Comparison of ENCODE assay signal across 8 mouse cellular contexts in the genomic region with DNA sequence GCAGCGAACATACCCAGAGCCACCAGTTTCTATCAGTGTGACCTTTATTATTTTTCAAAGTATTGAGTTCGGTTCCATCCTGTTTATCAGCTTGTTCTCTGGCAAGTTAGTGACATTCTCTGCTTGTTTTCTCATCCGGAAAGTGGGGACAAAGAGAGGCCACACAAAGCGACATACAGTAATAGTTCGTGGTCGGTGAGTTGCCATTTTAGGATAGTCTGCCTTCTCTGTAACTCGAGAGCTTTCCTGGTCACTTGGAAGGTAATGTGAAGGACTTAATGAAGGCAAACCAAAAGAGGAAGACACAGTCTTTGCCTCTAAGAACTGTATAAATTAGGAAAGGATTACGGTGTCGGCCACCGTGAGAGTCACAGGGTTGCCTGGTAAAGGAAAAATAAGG.
DNase-seq lines count a peak whose midpoint lies in the region; ATAC-seq and TF ChIP-seq lines count a peak whose summit lies in the region.

No protein-coding gene starts in this region.

- 14% methylated on average over 10 of the region's 10 CpGs for WGBS in forebrain, embryonic 10.5 days
- WGBS in limb, embryonic 12.5 days, result 19% methylated on average over 10 of the region's 10 CpGs
- 8% methylated on average over 10 of the region's 10 CpGs for WGBS in olfactory bulb, adult 2 months

- H3K9ac ChIP-seq in limb, embryonic 12.5 days (replicated peaks), result peak overlapping the region; percentile 73

- H3K4me1 ChIP-seq in forebrain, embryonic 10.5 days, result peaks cover 34% of the 10 kb centered on the region
- H3K4me1 ChIP-seq in limb, embryonic 12.5 days (replicated peaks), result peaks cover 8% of the 10 kb centered on the region; the same call in 1 of the 2 replicates
- peaks cover 3% of the 10 kb centered on the region for H3K4me1 ChIP-seq in olfactory bulb, adult 2 months (ENCODE audit: control insufficient read depth, insufficient read depth, low read length)

- peak overlapping the region; percentile 83 for H3K4me3 ChIP-seq in forebrain, embryonic 10.5 days
- H3K4me3 ChIP-seq in limb, embryonic 12.5 days (replicated peaks), result peak overlapping the region; percentile 95
- H3K4me3 ChIP-seq in olfactory bulb, adult 2 months (ENCODE audit: insufficient read depth, low read depth, low read length), result peak overlapping the region; percentile 73

- peak; percentile 24 for DNase-seq in 3134 (ENCODE audit: extremely low read depth, insufficient read length, low spot score)
- peak; percentile 66 for DNase-seq in 416B (ENCODE audit: low read depth)
- DNase-seq in forebrain, embryonic 10.5 days (ENCODE audit: extremely low spot score, low spot score), result no peak
- DNase-seq in thymus, adult 18-20 months, result no peak
- DNase-seq in gastrocnemius, postnatal 14 days, result no peak

- peak overlapping the region; percentile 82; the same call in 1 of the 2 replicates for H3K27ac ChIP-seq in forebrain, embryonic 10.5 days
- no peak overlapping the region for H3K27ac ChIP-seq in limb, embryonic 12.5 days
- no peak overlapping the region for H3K27ac ChIP-seq in olfactory bulb, adult 2 months (ENCODE audit: insufficient read depth, low read depth, low read length)

- peak overlapping the region; percentile 86 for H3K4me2 ChIP-seq in limb, embryonic 12.5 days

- intact Hi-C loops in gastrocnemius, postnatal 14 days (cut with DNase I; ENCODE audit: low total_unique reads), result no loop called here

- TF ChIP-seq CTCF in olfactory bulb, adult 2 months (IDR thresholded peaks at IDR 0.05; ENCODE audit: insufficient read depth, low read depth, low read length), result no peak

- peaks cover 15% of the 10 kb centered on the region; the same call in 1 of the 2 replicates for H3K27me3 ChIP-seq in forebrain, embryonic 10.5 days (ENCODE audit: poor library complexity, severe bottlenecking)
- peaks cover 19% of the 10 kb centered on the region for H3K27me3 ChIP-seq in limb, embryonic 12.5 days

- TF ChIP-seq POLR2A in olfactory bulb, adult 2 months (IDR thresholded peaks at IDR 0.05; ENCODE audit: insufficient read depth, low read depth, low read length), result no peak

- H3K9me3 ChIP-seq in forebrain, embryonic 10.5 days, result no peaks in the 10 kb centered on the region
- no peaks in the 10 kb centered on the region for H3K9me3 ChIP-seq in limb, embryonic 12.5 days

- peaks cover 10% of the 10 kb centered on the region for H3K36me3 ChIP-seq in forebrain, embryonic 10.5 days (replicated peaks)
- no peaks in the 10 kb centered on the region for H3K36me3 ChIP-seq in limb, embryonic 12.5 days

- no peak for ATAC-seq in limb, embryonic 12.5 days (ENCODE audit: insufficient number of reproducible peaks, insufficient read depth, low FRiP score, low TSS enrichment, low read depth)
- ATAC-seq in frontal cortex, adult (ENCODE audit: low TSS enrichment), result no peak

Comparison
In these comparisons a context has a peak if more than half of its experiments do, and no peak if none do; other contexts are left out.
1. DNase-seq: peak in 3134 (single experiment) and 416B (single experiment); none in forebrain, embryonic 10.5 days (single experiment), thymus, adult 18-20 months (0 of 2) and gastrocnemius, postnatal 14 days (single experiment).
2. Peak in every context shown above with its lines, with median percentiles within 50 percentile points of each other: H3K4me3 ChIP-seq.